ENCODE assay signal across 19 mouse cellular contexts in the genomic region with DNA sequence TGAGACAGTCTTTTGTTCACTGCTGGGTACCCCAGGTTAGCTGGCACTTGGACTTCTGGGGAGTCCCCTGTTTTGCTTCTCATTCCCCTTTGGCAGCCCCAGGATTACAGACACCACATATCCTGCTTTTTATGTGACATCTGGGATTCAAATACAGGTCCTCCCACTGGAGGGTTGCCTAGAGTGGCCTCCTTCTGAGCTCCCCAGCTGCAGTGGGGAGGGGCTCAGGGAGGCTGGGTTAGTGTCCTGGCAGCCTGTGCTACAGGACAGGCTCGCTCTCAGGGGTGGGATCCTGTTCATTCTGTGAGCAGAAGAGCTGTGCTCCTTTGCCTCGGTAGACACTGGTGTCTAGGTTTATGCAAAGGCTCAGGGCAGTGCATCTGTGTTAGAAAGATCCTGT. TPM values are rescaled to one million over a fixed set of nuclear protein-coding genes. Genes with fewer than 3 reads are reported as not detected.
DNase-seq lines count a peak whose midpoint lies in the region; ATAC-seq and TF ChIP-seq lines count a peak whose summit lies in the region.
"Had no signal": no experiment of that assay in that cellular context is flagged by ENCODE, and none has a peak within 500 bp of the region (broad histone marks: within the 10 kb centered on the region; RNA-seq: fewer than 3 reads in every experiment).

No protein-coding gene starts in this region.

- no peaks in the 10 kb centered on the region for H3K27me3 ChIP-seq in forebrain, postnatal 0 days (ENCODE audit: insufficient read depth, low read length)
- H3K27me3 ChIP-seq in forebrain, embryonic 10.5 days (ENCODE audit: poor library complexity, severe bottlenecking): no peaks in the 10 kb centered on the region
- no peaks in the 10 kb centered on the region for H3K27me3 ChIP-seq in lung, embryonic 14.5 days (ENCODE audit: insufficient read depth, low read length)
- H3K27me3 ChIP-seq: embryonic facial prominence, embryonic 12.5 days; hindbrain, embryonic 13.5 days; liver, embryonic 15.5 days; midbrain, embryonic 15.5 days; neural tube, embryonic 12.5 days had no signal

- H3K4me2 ChIP-seq in forebrain, postnatal 0 days (ENCODE audit: low read depth): no peak overlapping the region
- no peak overlapping the region for H3K4me2 ChIP-seq in lung, embryonic 14.5 days
- H3K4me2 ChIP-seq: embryonic facial prominence, embryonic 12.5 days; hindbrain, embryonic 13.5 days; liver, embryonic 15.5 days; midbrain, embryonic 15.5 days; neural tube, embryonic 12.5 days had no signal

- H3K4me3 ChIP-seq in forebrain, postnatal 0 days (ENCODE audit: low read depth, low read length): no peak overlapping the region
- H3K4me3 ChIP-seq in forebrain, embryonic 10.5 days: no peak overlapping the region
- no peak overlapping the region for H3K4me3 ChIP-seq in lung, embryonic 14.5 days (ENCODE audit: low read depth, low read length)
- no peak overlapping the region for H3K4me3 ChIP-seq in gastrocnemius, adult 2 months
- H3K4me3 ChIP-seq: embryonic facial prominence, embryonic 12.5 days; hindbrain, embryonic 13.5 days; liver, embryonic 15.5 days; midbrain, embryonic 15.5 days; neural tube, embryonic 12.5 days had no signal

- no peaks in the 10 kb centered on the region for H3K9me3 ChIP-seq in forebrain, postnatal 0 days (ENCODE audit: low read length)
- H3K9me3 ChIP-seq in forebrain, embryonic 10.5 days: no peaks in the 10 kb centered on the region
- H3K9me3 ChIP-seq in lung, embryonic 14.5 days (ENCODE audit: low read depth, low read length): no peaks in the 10 kb centered on the region
- H3K9me3 ChIP-seq: embryonic facial prominence, embryonic 12.5 days; hindbrain, embryonic 13.5 days; liver, embryonic 15.5 days; midbrain, embryonic 15.5 days; neural tube, embryonic 12.5 days had no signal

- ATAC-seq in forebrain, postnatal 0 days: peak; percentile 32; the same call in 1 of the 2 replicates
- peak; percentile 83; the same call in 1 of the 2 replicates for ATAC-seq in lung, embryonic 14.5 days (ENCODE audit: insufficient read depth)
- ATAC-seq: midbrain, embryonic 15.5 days had no signal

- TF ChIP-seq CTCF in forebrain, postnatal 0 days (IDR thresholded peaks at IDR 0.05; ENCODE audit: low read depth): no peak
- no peak for TF ChIP-seq CTCF in lung, embryonic 14.5 days (IDR thresholded peaks at IDR 0.05; ENCODE audit: low read depth)
- TF ChIP-seq CTCF in gastrocnemius, adult 2 months (IDR thresholded peaks at IDR 0.05): no peak

- H3K4me1 ChIP-seq in forebrain, postnatal 0 days (ENCODE audit: insufficient read depth): no peaks in the 10 kb centered on the region
- H3K4me1 ChIP-seq in forebrain, embryonic 10.5 days: peaks cover 5% of the 10 kb centered on the region
- no peaks in the 10 kb centered on the region for H3K4me1 ChIP-seq in lung, embryonic 14.5 days (ENCODE audit: insufficient read depth)
- H3K4me1 ChIP-seq: embryonic facial prominence, embryonic 12.5 days; liver, embryonic 15.5 days; midbrain, embryonic 15.5 days; neural tube, embryonic 12.5 days had no signal

- H3K9ac ChIP-seq in forebrain, postnatal 0 days: no peak overlapping the region
- no peak overlapping the region for H3K9ac ChIP-seq in lung, embryonic 14.5 days
- H3K9ac ChIP-seq: embryonic facial prominence, embryonic 12.5 days; hindbrain, embryonic 13.5 days; liver, embryonic 15.5 days; midbrain, embryonic 15.5 days; neural tube, embryonic 12.5 days had no signal

- H3K27ac ChIP-seq in forebrain, postnatal 0 days (ENCODE audit: low read depth, low read length): no peak overlapping the region
- no peak overlapping the region for H3K27ac ChIP-seq in forebrain, embryonic 10.5 days
- no peak overlapping the region for H3K27ac ChIP-seq in lung, embryonic 14.5 days (ENCODE audit: low read depth)
- H3K27ac ChIP-seq in gastrocnemius, adult 2 months: 0 out of 2 replicates have a peak overlapping the region, but pooled peaks have one; percentile 5
- H3K27ac ChIP-seq: embryonic facial prominence, embryonic 12.5 days; hindbrain, embryonic 13.5 days; liver, embryonic 15.5 days; macrophage; midbrain, embryonic 15.5 days; neural tube, embryonic 12.5 days had no signal

- DNase-seq in forebrain, postnatal 0 days: no peak
- DNase-seq in forebrain, embryonic 10.5 days (ENCODE audit: extremely low spot score, low spot score): no peak
- DNase-seq in lung, embryonic 14.5 days: peak; percentile 50
- DNase-seq in lung, postnatal 36 days: no peak
- peak; percentile 17 for DNase-seq in adipocyte (ENCODE audit: low spot score)
- DNase-seq in gastrocnemius, adult 2 months: peak; percentile 66
- no peak for DNase-seq in layer of hippocampus, adult 8-10 months (ENCODE audit: low spot score in 2 of 2)
- DNase-seq in kidney, adult 18-20 months: no peak
- DNase-seq: adrenal gland, postnatal 36 days; cerebellum, adult 11 months; kidney, adult 8-10 months; kidney, postnatal 10 days; thymus, postnatal 14 days had no signal

- WGBS in forebrain, postnatal 0 days: 39% methylated on average over 2 of the region's 2 CpGs
- 49% methylated on average over 2 of the region's 2 CpGs for WGBS in forebrain, embryonic 10.5 days
- WGBS in lung, embryonic 14.5 days: 39% methylated on average over 2 of the region's 2 CpGs

- H3K36me3 ChIP-seq in forebrain, postnatal 0 days (ENCODE audit: insufficient read depth): no peaks in the 10 kb centered on the region
- no peaks in the 10 kb centered on the region for H3K36me3 ChIP-seq in forebrain, embryonic 10.5 days (replicated peaks)
- no peaks in the 10 kb centered on the region for H3K36me3 ChIP-seq in lung, embryonic 14.5 days (ENCODE audit: insufficient read depth)
- H3K36me3 ChIP-seq: embryonic facial prominence, embryonic 12.5 days; hindbrain, embryonic 13.5 days; midbrain, embryonic 15.5 days; neural tube, embryonic 12.5 days had no signal

- intact Hi-C loops in gastrocnemius, adult 2 months (cut with DNase I): no loop called here

RNA-seq across cellular contexts. Expression of a gene that starts 51.2 kb away (rescaled TPM):
- total RNA-seq in forebrain, postnatal 0 days (2014; rRNA removed): 1.3 and 3.9 TPM in 2 replicates
- 3.9 and 4.4 TPM in 2 replicates for polyA plus RNA-seq in forebrain, postnatal 0 days (2015; fragmentation: Nextera tagmentation; extraction: Ambion mirVana)
- polyA plus RNA-seq in forebrain, embryonic 10.5 days (2016; fragmentation: Nextera tagmentation; extraction: Ambion mirVana): 3.4 and 3.5 TPM in 2 replicates
- polyA plus RNA-seq in lung, embryonic 14.5 days (2014; fragmentation: Nextera tagmentation; extraction: Ambion mirVana): 2.3 and 2.9 TPM in 2 replicates
- 10 to 100 TPM; 16.0 to 22.1 TPM for total RNA-seq in gastrocnemius, adult 2 months (2021)
- 1 to 10 TPM; 8.0 to 9.8 (median 9.1) TPM for total RNA-seq in layer of hippocampus, adult 8-10 months (2022)

Comparison
In these comparisons a context has a peak if more than half of its experiments do, and no peak if none do; other contexts are left out.
1. DNase-seq: peak in lung, embryonic 14.5 days (single experiment), adipocyte (single experiment) and gastrocnemius, adult 2 months (single experiment); none in forebrain, postnatal 0 days (single experiment), forebrain, embryonic 10.5 days (single experiment), lung, postnatal 36 days (single experiment), layer of hippocampus, adult 8-10 months (0 of 2) and kidney, adult 18-20 months (single experiment).